In the genomic region with DNA sequence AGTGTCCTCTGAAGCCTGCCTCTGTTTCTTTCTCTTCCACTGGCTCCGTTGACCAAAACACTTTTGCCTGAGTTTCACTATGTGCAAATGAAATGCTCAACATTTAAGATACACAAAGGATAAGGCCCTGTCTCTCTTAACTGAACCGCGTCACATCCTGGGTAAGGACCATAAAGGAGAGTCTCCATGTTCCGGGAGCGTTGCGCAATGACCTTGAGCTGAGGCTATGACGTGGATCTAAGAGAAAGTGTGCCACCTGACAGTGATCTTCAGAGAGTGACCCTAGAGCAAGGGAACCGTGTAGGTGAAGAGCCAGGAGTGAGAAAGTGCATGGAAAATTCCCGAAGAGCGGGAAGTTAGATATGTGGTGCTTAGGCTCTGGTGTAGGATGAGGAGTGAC, we compare ENCODE assay signal across 27 mouse cellular contexts.
"Had no signal": no experiment of that assay in that cellular context is flagged by ENCODE, and none has a peak within 500 bp of the region (broad histone marks: within the 10 kb centered on the region; RNA-seq: fewer than 3 reads in every experiment).

No protein-coding gene starts in this region.

- H3K27ac ChIP-seq: heart, adult 2 months; hindbrain, embryonic 10.5 days; hindbrain, embryonic 12.5 days; hindbrain, embryonic 14.5 days; intestine, embryonic 15.5 days; kidney, embryonic 15.5 days; kidney, postnatal 0 days; layer of hippocampus, adult 2 months; left cerebral cortex, adult 2 months; limb, embryonic 10.5 days; limb, embryonic 12.5 days; liver, embryonic 13.5 days; liver, embryonic 15.5 days had no signal

- H3K27me3 ChIP-seq: heart, embryonic 12.5 days; hindbrain, embryonic 12.5 days; intestine, embryonic 15.5 days; kidney, embryonic 15.5 days; limb, embryonic 12.5 days; liver, embryonic 13.5 days; liver, embryonic 15.5 days had no signal

- H3K9me3 ChIP-seq: heart, embryonic 12.5 days; hindbrain, embryonic 10.5 days; hindbrain, embryonic 12.5 days; intestine, embryonic 15.5 days; kidney, embryonic 15.5 days; limb, embryonic 10.5 days; limb, embryonic 12.5 days; liver, embryonic 13.5 days; liver, embryonic 15.5 days had no signal

- H3K4me3 ChIP-seq: heart, adult 2 months; heart, embryonic 12.5 days; hindbrain, embryonic 10.5 days; hindbrain, embryonic 12.5 days; intestine, embryonic 15.5 days; kidney, embryonic 15.5 days; layer of hippocampus, adult 2 months; left cerebral cortex, adult 2 months; limb, embryonic 10.5 days; limb, embryonic 12.5 days; liver, embryonic 13.5 days; liver, embryonic 15.5 days had no signal

- H3K36me3 ChIP-seq: heart, embryonic 12.5 days; hindbrain, embryonic 10.5 days; hindbrain, embryonic 12.5 days; intestine, embryonic 15.5 days; kidney, embryonic 15.5 days; limb, embryonic 10.5 days; limb, embryonic 12.5 days; liver, embryonic 13.5 days; liver, embryonic 15.5 days had no signal

- DNase-seq: gastrocnemius, postnatal 14 days; gastrocnemius, postnatal 36 days; heart, adult 2 months; heart, postnatal 10 days; heart, postnatal 4 days; kidney, adult 18-20 months; kidney, adult 9 months; kidney, postnatal 14 days; kidney, postnatal 4 days; liver; liver, embryonic 13.5 days; liver, postnatal 0 days had no signal

- ATAC-seq: hindbrain, embryonic 16.5 days; inflammation-experienced regulatory T-cells, adult 6 months; intestine, embryonic 15.5 days; intestine, postnatal 0 days; liver, postnatal 0 days had no signal
